Mouse (Mus musculus) ES-E14 (cell line): ENCODE measurements around the gene Blvrb.

Experiments
- HCFC1 ChIP-seq: IDR thresholded peaks from 2 replicates; pipeline ENCODE4 v1.6.1; 2012; ENCODE audit warnings: low read length, inconsistent platforms, borderline replicate concordance; ENCODE audit not compliant: insufficient read depth
- ZC3H11A ChIP-seq: IDR thresholded peaks from 2 replicates; pipeline ENCODE4 v1.6.1; 2012; ENCODE audit warnings: low read depth, mild to moderate bottlenecking, inconsistent platforms, low read length, borderline replicate concordance
- ZNF384 ChIP-seq: IDR thresholded peaks from 2 replicates; pipeline ENCODE4 v1.6.1; 2012; ENCODE audit warnings: low read depth, low read length, inconsistent platforms

- TF ChIP-seq ZC3H11A: no peak
- no peak for TF ChIP-seq ZNF384
- TF ChIP-seq HCFC1: no peak
These were observed 10.2 kb upstream of the Blvrb start for GRCm38 (mm10) chr7:27437544-27437943.
